Mouse (Mus musculus) myocyte (in vitro differentiated cells): ENCODE data around the gene Naa38.

ENCODE experiments used
- CEBPB ChIP-seq: IDR thresholded peaks from 2 replicates; pipeline ENCODE4 v1.6.1; 2011; ENCODE audit warnings: mild to moderate bottlenecking, moderate library complexity; ENCODE audit not compliant: poor library complexity, insufficient read depth, severe bottlenecking
- E2F4 ChIP-seq: IDR thresholded peaks from one replicate; pipeline ENCODE4 v1.6.1; 2011; ENCODE audit warnings: mild to moderate bottlenecking, control low read depth, moderate library complexity; ENCODE audit not compliant: insufficient read depth
- MAX ChIP-seq: IDR thresholded peaks from one replicate; pipeline ENCODE4 v1.6.1; 2011; ENCODE audit warnings: low read depth, mild to moderate bottlenecking, control low read depth
- MYOD1 ChIP-seq, 3 experiments: IDR thresholded peaks; one replicate each; pipeline ENCODE4 v1.6.1; 2011; ENCODE audit warnings: control low read depth in 2 of 3, low read depth in 2 of 3, mild to moderate bottlenecking in 2 of 3, moderate library complexity in 1 of 3; ENCODE audit not compliant: insufficient read length in 2 of 3, control insufficient read depth in 1 of 3
- MYOG ChIP-seq, 3 experiments: IDR thresholded peaks; one replicate each; pipeline ENCODE4 v1.6.1; 2011; ENCODE audit warnings: control low read depth in 2 of 3, low read depth in 2 of 3, mild to moderate bottlenecking in 2 of 3; ENCODE audit not compliant: insufficient read length in 2 of 3, control insufficient read depth in 1 of 3, insufficient read depth in 1 of 3
- POLR2A ChIP-seq: IDR thresholded peaks from one replicate; pipeline ENCODE4 v1.6.1; 2011; ENCODE audit warnings: low read depth, mild to moderate bottlenecking, control low read depth, moderate library complexity; ENCODE audit not compliant: insufficient read length
- POLR2AphosphoS2 ChIP-seq: IDR thresholded peaks from one replicate; pipeline ENCODE4 v1.6.1; 2011; ENCODE audit warnings: low read depth, control low read depth; ENCODE audit not compliant: insufficient read length
- SRF ChIP-seq: IDR thresholded peaks from one replicate; pipeline ENCODE4 v1.6.1; 2011; ENCODE audit warnings: low read depth; ENCODE audit not compliant: control insufficient read depth, insufficient read length
- TCF12 ChIP-seq: IDR thresholded peaks from one replicate; pipeline ENCODE4 v1.6.1; 2011; ENCODE audit warnings: mild to moderate bottlenecking, control low read depth; ENCODE audit not compliant: poor library complexity, insufficient read depth, severe bottlenecking
- TCF3 ChIP-seq: IDR thresholded peaks from one replicate; pipeline ENCODE4 v1.6.1; 2011; ENCODE audit warnings: low read depth, control low read depth; ENCODE audit not compliant: insufficient read length

- TF ChIP-seq POLR2A (peak; percentile 22), E2F4 (no peak), SRF (no peak), POLR2AphosphoS2 (no peak), TCF12 (no peak), MYOG (IDR thresholded peaks at IDR 0.05; ENCODE audit: control insufficient read depth in 1 of 3, insufficient read depth in 1 of 3, insufficient read length in 2 of 3, low read depth in 2 of 3) (no peak), MAX (no peak), MYOD1 (IDR thresholded peaks at IDR 0.05; ENCODE audit: control insufficient read depth in 1 of 3, insufficient read length in 2 of 3, low read depth in 2 of 3) (no peak), CEBPB (no peak), TCF3 (no peak)
These were observed 15.8 kb downstream of the Naa38 start for GRCm38 (mm10) chr11:69411073-69411535.
